Mouse (Mus musculus) erythroblast, embryonic 14.5 days (primary cell): ENCODE data around the gene Il18rap.
"Not testable (repeated sequence)": the region's sequence is repeated elsewhere in the genome, so short reads cannot be mapped to it uniquely, and the experiment has no call there.

Experiments used
- GATA1 ChIP-seq: IDR thresholded peaks from 2 replicates; pipeline ENCODE4 v1.6.1; 2012; ENCODE audit warnings: low read length, inconsistent platforms, mixed read lengths
- TAL1 ChIP-seq: IDR thresholded peaks from 3 replicates; pipeline ENCODE4 v1.6.1; 2012; ENCODE audit warnings: low read length, inconsistent platforms, mixed read lengths

GRCm38 (mm10) chr1:40599661-40600060 is 84.5 kb downstream of the Il18rap start:
- not testable (repeated sequence) for TF ChIP-seq TAL1, GATA1
